Mouse (Mus musculus) CH12.LX (cell line): ENCODE results near the gene Foxr1. TPM values are rescaled to one million over a fixed set of nuclear protein-coding genes. Genes with fewer than 3 reads are reported as not detected.
A peak's percentile ranks its signal among the peaks of the same experiment; 100 is the strongest.

Experiments
- DNase-seq: peaks from one replicate; pipeline ENCODE4 v3.0.0-alpha.2; 2013; ENCODE audit errors: extremely low read depth
- H3K27ac ChIP-seq: 2 replicates; pipeline ENCODE4 v1.5.1; 2012; ENCODE audit warnings: low read depth, mild to moderate bottlenecking, control low read depth, moderate library complexity; ENCODE audit not compliant: insufficient read depth
- H3K27me3 ChIP-seq: replicated peaks from 2 replicates; pipeline ENCODE3; 2012; ENCODE audit warnings: inconsistent platforms
- H3K36me3 ChIP-seq, 2 experiments: replicated peaks in 1 of 2; 2 replicates each; pipeline versions ENCODE3 to v1.6.1; 2012; ENCODE audit warnings: inconsistent platforms in 1 of 2, low read length in 1 of 2, mild to moderate bottlenecking in 1 of 2, mixed read lengths in 1 of 2, moderate library complexity in 1 of 2; ENCODE audit not compliant: control insufficient read depth in 1 of 2, insufficient read depth in 1 of 2
- H3K4me1 ChIP-seq, 2 experiments: 2 replicates each; pipeline ENCODE4 v1.6.1; 2012; ENCODE audit warnings: inconsistent platforms in 1 of 2, moderate library complexity in 1 of 2; ENCODE audit not compliant: insufficient read depth in 2 of 2, control insufficient read depth in 1 of 2
- H3K4me2 ChIP-seq: 2 replicates; pipeline ENCODE4 v1.6.1; 2012; ENCODE audit warnings: low read depth, mild to moderate bottlenecking, control low read depth; ENCODE audit not compliant: poor library complexity, insufficient read depth, severe bottlenecking
- H3K4me3 ChIP-seq, 3 experiments: fragments of 150-350 bp in 1 of 3; sonication (generic) in 1 of 3; replicated peaks in 1 of 3; 2 replicates each; pipeline versions ENCODE3 to v1.5.1; 2011 to 2012; ENCODE audit warnings: low read depth in 2 of 3, low read length in 2 of 3, mild to moderate bottlenecking in 2 of 3, moderate library complexity in 2 of 3, control low read depth in 1 of 3, improper control_type of control experiment in 1 of 3, inconsistent platforms in 1 of 3, mixed read lengths in 1 of 3; ENCODE audit not compliant: poor library complexity in 1 of 3
- H3K79me2 ChIP-seq: replicated peaks from 2 replicates; pipeline ENCODE4 v1.6.1; 2012; ENCODE audit warnings: mild to moderate bottlenecking, moderate library complexity; ENCODE audit not compliant: control insufficient read depth, poor library complexity, insufficient read depth, severe bottlenecking; ENCODE audit errors: extremely low read depth
- H3K9ac ChIP-seq: 2 replicates; pipeline ENCODE4 v1.6.1; 2012; ENCODE audit warnings: low read depth, mild to moderate bottlenecking, control low read depth, moderate library complexity; ENCODE audit not compliant: insufficient read depth
- H3K9me3 ChIP-seq: replicated peaks from 2 replicates; pipeline ENCODE3; 2012; ENCODE audit warnings: low read length, inconsistent platforms, mixed read lengths
- BHLHE40 ChIP-seq: IDR thresholded peaks from 2 replicates; pipeline ENCODE4 v1.6.1; 2011; ENCODE audit warnings: mild to moderate bottlenecking, low read depth, low read length, improper control_type of control experiment
- CTCF ChIP-seq, 2 experiments: IDR thresholded peaks in 1 of 2; conservative IDR thresholded peaks in 1 of 2; 2 replicates each; pipeline ENCODE4 v1.5.1; 2011 to 2012; ENCODE audit warnings: low read depth in 2 of 2, low read length in 2 of 2, improper control_type of control experiment in 1 of 2, inconsistent platforms in 1 of 2, mild to moderate bottlenecking in 1 of 2, moderate library complexity in 1 of 2
- EP300 ChIP-seq: IDR thresholded peaks from 2 replicates; pipeline ENCODE4 v1.6.1; 2011; ENCODE audit warnings: low read length, improper control_type of control experiment
- GABPA ChIP-seq: IDR thresholded peaks from 2 replicates; pipeline ENCODE4 v1.6.1; 2012; ENCODE audit warnings: low read depth, low read length, improper control_type of control experiment, inconsistent platforms; ENCODE audit not compliant: insufficient replicate concordance
- IRF4 ChIP-seq: IDR thresholded peaks from 2 replicates; pipeline ENCODE4 v1.6.1; 2014; ENCODE audit warnings: low read depth, mild to moderate bottlenecking, inconsistent platforms, low read length, improper control_type of control experiment
- JUN ChIP-seq: IDR thresholded peaks from 2 replicates; pipeline ENCODE4 v1.6.1; 2011; ENCODE audit warnings: low read depth, mild to moderate bottlenecking, low read length, improper control_type of control experiment, moderate library complexity; ENCODE audit not compliant: insufficient read depth
- MAFK ChIP-seq: IDR thresholded peaks from 2 replicates; pipeline ENCODE4 v1.6.1; 2011; ENCODE audit warnings: low read length, improper control_type of control experiment; ENCODE audit not compliant: insufficient replicate concordance
- MAZ ChIP-seq: IDR thresholded peaks from 2 replicates; pipeline ENCODE4 v1.6.1; 2012; ENCODE audit warnings: low read depth, mild to moderate bottlenecking, inconsistent platforms, low read length, improper control_type of control experiment, moderate library complexity
- MYC ChIP-seq: IDR thresholded peaks from 2 replicates; pipeline ENCODE4 v1.6.1; 2011; ENCODE audit warnings: low read depth, mild to moderate bottlenecking, improper control_type of control experiment, low read length
- NRF1 ChIP-seq: IDR thresholded peaks from 2 replicates; pipeline ENCODE4 v1.6.1; 2014; ENCODE audit warnings: low read depth, mild to moderate bottlenecking, inconsistent platforms, low read length, improper control_type of control experiment, moderate library complexity
- PAX5 ChIP-seq: IDR thresholded peaks from 2 replicates; pipeline ENCODE4 v1.6.1; 2012; ENCODE audit warnings: low read length, inconsistent platforms, mixed read lengths
- RAD21 ChIP-seq: IDR thresholded peaks from 2 replicates; pipeline ENCODE4 v1.6.1; 2011; ENCODE audit warnings: low read depth, mild to moderate bottlenecking, low read length, improper control_type of control experiment, moderate library complexity
- SIN3A ChIP-seq: IDR thresholded peaks from 2 replicates; pipeline ENCODE4 v1.6.1; 2012; ENCODE audit warnings: low read length, improper control_type of control experiment, inconsistent platforms
- SMC3 ChIP-seq: IDR thresholded peaks from 2 replicates; pipeline ENCODE4 v1.6.1; 2011; ENCODE audit warnings: low read depth, low read length, improper control_type of control experiment
- USF2 ChIP-seq: conservative IDR thresholded peaks from 2 replicates; pipeline ENCODE4 v1.6.1; 2011; ENCODE audit warnings: low read depth, low read length, improper control_type of control experiment
- ZMIZ1 ChIP-seq: IDR thresholded peaks from 2 replicates; pipeline ENCODE4 v1.6.1; 2012; ENCODE audit warnings: low read depth, mild to moderate bottlenecking, inconsistent platforms, low read length, improper control_type of control experiment
- ZNF384 ChIP-seq: IDR thresholded peaks from 2 replicates; pipeline ENCODE4 v1.6.1; 2012; ENCODE audit warnings: low read depth, low read length, improper control_type of control experiment, inconsistent platforms
- dilution Hi-C: fragments of 300-500 bp; cut with MboI; formaldehyde crosslinking; loops from 2 replicates; pipeline ENCODE4 v1.14.3; 2020; ENCODE audit warnings: low sequenced_read_pairs; ENCODE audit not compliant: extremely low pct_unique_long_range_greater_than_20kb, extremely low pct_ligation_motif_present
- in situ Hi-C: fragments of 300-500 bp; cut with MboI; formaldehyde crosslinking; loops from 3 replicates; pipeline ENCODE4 v1.14.3; 2019; ENCODE audit warnings: low sequenced_read_pairs, low pct_ligation_motif_present, low pct_unique_long_range_greater_than_20kb, mixed read lengths
- polyA plus RNA-seq: library from polyadenylated mRNA; unstranded; fragments of >175 nt; gene quantifications from 2 replicates; pipeline ENCODE4 v1.2.1, GENCODE M21; 2012; ENCODE audit warnings: low read depth; ENCODE audit not compliant: insufficient read length
- total RNA-seq, 2 experiments: library from RNA; depleted of rRNA; stranded (reverse); fragments of 300-350 nt in 1 of 2; fragments of >200 nt in 1 of 2; gene quantifications; 2 replicates each; pipeline ENCODE4 v1.2.3; 2012 to 2014

Foxr1 gene
- total and polyA plus RNA-seq, 3 experiments = 0.21 to 1.4 TPM; not detected in 1

DNA sequence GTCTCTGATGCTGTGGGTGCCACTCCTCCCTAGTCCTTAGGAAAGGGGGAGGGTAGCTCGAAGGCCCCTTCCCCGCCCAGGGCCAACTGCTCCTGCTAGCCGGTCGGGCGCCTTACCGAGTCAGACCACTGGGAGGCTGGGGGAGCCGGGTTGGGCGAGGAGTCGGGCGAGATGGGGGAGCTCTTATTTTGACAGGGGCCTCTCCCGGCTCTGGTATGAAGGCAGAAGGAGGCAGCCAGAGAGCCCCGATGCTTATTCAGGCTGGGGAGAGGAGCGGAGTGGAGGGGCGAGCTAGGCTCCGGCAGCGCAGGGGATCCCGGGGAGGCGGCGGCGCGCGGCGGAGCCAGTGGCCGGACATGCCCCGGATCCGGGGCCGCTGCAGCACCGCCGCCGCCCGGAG lies 41.6 kb upstream of the Foxr1 start, which contains the start of gene Bcl9l (continued):
- 0 out of 2 replicates have a peak, but pooled peaks have one; percentile 19 for TF ChIP-seq NRF1
- TF ChIP-seq USF2 = no peak
- no peak for TF ChIP-seq GABPA
- TF ChIP-seq SIN3A = peak; percentile 64
- TF ChIP-seq MAFK = no peak
- TF ChIP-seq PAX5 = no peak

DNA sequence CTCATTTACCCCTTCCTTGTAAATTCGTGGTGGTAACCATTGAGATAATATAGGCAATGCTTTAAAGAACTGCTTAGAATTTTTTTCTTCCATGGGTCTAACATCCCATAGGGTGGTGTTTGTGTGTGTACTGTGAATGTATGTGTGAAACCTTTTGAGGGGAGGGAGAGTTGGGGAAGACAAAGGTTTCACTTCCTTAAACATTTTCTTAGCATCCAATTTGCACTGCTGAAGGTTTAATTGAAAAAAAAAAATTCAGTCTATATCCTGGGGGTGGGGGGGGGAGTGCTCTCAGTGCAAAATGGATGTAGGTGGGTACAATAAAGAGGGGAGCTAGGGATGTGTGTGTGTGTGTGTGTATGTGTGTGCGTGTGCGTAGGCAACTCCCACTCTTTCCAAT lies 41.2 kb upstream of the Foxr1 start:
- Histone ChIP-seq H3K9me3 (no peaks in the 10 kb centered on the region), H3K9ac (no peak overlapping the region; the same call in 1 of the 2 replicates)

DNA sequence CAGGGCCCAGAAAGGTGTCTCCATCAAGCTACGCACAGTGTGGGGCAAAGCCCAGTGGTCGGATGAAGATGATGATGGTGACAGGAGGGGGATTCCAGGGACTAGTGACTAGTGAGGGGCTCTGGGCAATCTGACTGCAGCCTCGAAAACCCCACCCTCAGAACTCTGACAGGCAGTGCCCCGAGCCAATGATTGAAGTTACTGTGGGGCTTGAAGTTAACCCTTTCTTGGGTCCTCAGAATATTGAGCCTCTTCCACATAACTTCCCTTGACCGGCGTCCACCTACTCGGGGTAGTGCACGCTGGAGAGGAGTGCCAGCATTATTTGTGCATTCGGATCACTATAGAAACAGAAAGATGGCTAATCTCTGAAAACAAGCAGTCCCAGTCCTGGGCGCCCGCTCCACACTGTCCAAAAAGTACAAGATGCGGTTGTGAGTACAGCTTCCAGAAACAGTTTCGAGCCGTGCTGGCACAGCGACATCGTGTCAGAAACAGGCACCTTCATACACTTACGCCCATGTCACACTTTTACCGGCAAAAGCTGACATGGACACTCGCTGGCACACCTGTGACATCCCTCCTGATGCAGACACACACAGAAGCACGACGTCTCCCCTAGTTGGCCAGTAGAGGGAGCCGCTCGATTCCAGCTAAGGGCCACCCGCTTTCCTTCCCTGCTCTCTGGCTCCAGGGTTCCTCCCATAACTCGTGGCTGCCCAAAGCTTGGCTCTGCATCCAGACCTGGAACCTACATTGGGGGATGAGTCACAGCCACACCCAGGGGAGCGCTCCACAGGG lies 38.9 kb upstream of the Foxr1 start:
- peak overlapping the region; percentile 91 for H3K4me2 ChIP-seq
- in situ Hi-C loops = no loop called here
- H3K4me1 ChIP-seq = peaks cover 11 to 54% of the 10 kb centered on the region in 2 experiments
- TF ChIP-seq CTCF (conservative IDR thresholded peaks at IDR 0.05 in 1 of 2, IDR thresholded peaks at IDR 0.05 in 1 of 2; ENCODE audit: low read depth in 2 of 2, low read length in 2 of 2) (peak; percentile 73 to 85), MYC (peak; percentile 45; the same call in 1 of the 2 replicates), SMC3 (peak; percentile 84), RAD21 (peak; percentile 64), MAFK (no peak)
- no peaks in the 10 kb centered on the region for H3K36me3 ChIP-seq
- no peaks in the 10 kb centered on the region for H3K79me2 ChIP-seq
- no peaks in the 10 kb centered on the region for H3K9me3 ChIP-seq
- peaks cover 5% of the 10 kb centered on the region for H3K27me3 ChIP-seq
- H3K27ac ChIP-seq = no peak overlapping the region
- peak overlapping the region; percentile 16 to 38 (median 35) for H3K4me3 ChIP-seq
- peak overlapping the region; percentile 6; the same call in 1 of the 2 replicates for H3K9ac ChIP-seq
- dilution Hi-C loops = no loop called here
- peak; percentile 73 for DNase-seq

More for the DNA sequence above, 41.2 kb upstream of the Foxr1 start:
- peaks cover 5% of the 10 kb centered on the region for H3K27me3 ChIP-seq
- peak overlapping the region; percentile 32 to 92 (median 80) for H3K4me3 ChIP-seq
- DNase-seq = no peak
- in situ Hi-C loops (no loop called here), dilution Hi-C loops (no loop called here)
- TF ChIP-seq ZMIZ1 (no peak), EP300 (peak; percentile 85), ZNF384 (peak; percentile 87), JUN (no peak), IRF4 (peak; percentile 92), BHLHE40 (peak; percentile 21; the same call in 1 of the 2 replicates), SMC3 (no peak), MAZ (peak; percentile 70; the same call in 1 of the 2 replicates)
- peaks cover 11 to 74% of the 10 kb centered on the region in 2 experiments for H3K4me1 ChIP-seq
- H3K27ac ChIP-seq = no peak overlapping the region
- peaks cover 0 to 15% of the 10 kb centered on the region in 2 experiments for H3K36me3 ChIP-seq
- no peaks in the 10 kb centered on the region for H3K79me2 ChIP-seq
- H3K4me2 ChIP-seq = peak overlapping the region; percentile 75
